Mouse (Mus musculus) lung, embryonic 14.5 days (tissue): ENCODE results near the gene Pomgnt1. TPM values are rescaled to one million over a fixed set of nuclear protein-coding genes. Genes with fewer than 3 reads are reported as not detected.
A peak's percentile ranks its signal among the peaks of the same experiment; 100 is the strongest.

Experiments used
- ATAC-seq: fragments of 200-750 bp; cut with Nextera tagmentation; 2 replicates; pipeline ENCODE4 v1.8.0; 2017; ENCODE audit warnings: mild to moderate bottlenecking, moderate TSS enrichment, moderate library complexity; ENCODE audit not compliant: insufficient read depth
- DNase-seq: peaks from one replicate; pipeline ENCODE4 v3.0.0-alpha.2; 2015
- H3K27ac ChIP-seq: fragments of 300-500 bp; sonication (generic); 2 replicates; pipeline ENCODE4 v1.5.1; 2014; ENCODE audit warnings: low read depth, mild to moderate bottlenecking, moderate library complexity
- H3K27me3 ChIP-seq: fragments of 300-500 bp; sonication (generic); 2 replicates; pipeline ENCODE4 v1.6.1; 2014; ENCODE audit warnings: low read length, control low read depth; ENCODE audit not compliant: insufficient read depth
- H3K36me3 ChIP-seq: fragments of 300-500 bp; sonication (generic); 2 replicates; pipeline ENCODE4 v1.6.1; 2014; ENCODE audit warnings: control low read depth; ENCODE audit not compliant: insufficient read depth
- H3K4me1 ChIP-seq: fragments of 300-500 bp; sonication (generic); 2 replicates; pipeline ENCODE4 v1.6.1; 2014; ENCODE audit warnings: antibody characterized with exemption, control low read depth; ENCODE audit not compliant: insufficient read depth
- H3K4me2 ChIP-seq: fragments of 300-500 bp; sonication (generic); 2 replicates; pipeline ENCODE4 v1.6.1; 2014; ENCODE audit warnings: mild to moderate bottlenecking
- H3K4me3 ChIP-seq: fragments of 300-500 bp; sonication (generic); 2 replicates; pipeline ENCODE4 v1.5.1; 2014; ENCODE audit warnings: low read depth, low read length
- H3K9ac ChIP-seq: fragments of 300-500 bp; sonication (generic); 2 replicates; pipeline ENCODE4 v1.6.1; 2014
- H3K9me3 ChIP-seq: fragments of 300-500 bp; sonication (generic); 2 replicates; pipeline ENCODE4 v1.6.1; 2016; ENCODE audit warnings: low read depth, low read length, control low read depth
- CTCF ChIP-seq: IDR thresholded peaks from 2 replicates; pipeline ENCODE4 v1.5.1; 2016; ENCODE audit warnings: antibody characterized with exemption, low read depth
- WGBS: fragments of 180-500 bp; shearing (Covaris S2); extraction: QIAGEN DNeasy Blood & Tissue Kit; methylation state at CpG from one replicate; pipeline ENCODE4 v1.1.7; 2014; 5-methylcytosine and 5-hydroxymethylcytosine counted together
- polyA plus RNA-seq: library from polyadenylated mRNA; unstranded; fragments of >200 nt; fragmentation: Nextera tagmentation; extraction: Ambion mirVana; gene quantifications from 2 replicates; pipeline ENCODE4 v1.2.1, GENCODE M21; 2014

Gene Pomgnt1
- polyA plus RNA-seq, 1 experiment from 2014 or later, result 66.5 TPM

DNA sequence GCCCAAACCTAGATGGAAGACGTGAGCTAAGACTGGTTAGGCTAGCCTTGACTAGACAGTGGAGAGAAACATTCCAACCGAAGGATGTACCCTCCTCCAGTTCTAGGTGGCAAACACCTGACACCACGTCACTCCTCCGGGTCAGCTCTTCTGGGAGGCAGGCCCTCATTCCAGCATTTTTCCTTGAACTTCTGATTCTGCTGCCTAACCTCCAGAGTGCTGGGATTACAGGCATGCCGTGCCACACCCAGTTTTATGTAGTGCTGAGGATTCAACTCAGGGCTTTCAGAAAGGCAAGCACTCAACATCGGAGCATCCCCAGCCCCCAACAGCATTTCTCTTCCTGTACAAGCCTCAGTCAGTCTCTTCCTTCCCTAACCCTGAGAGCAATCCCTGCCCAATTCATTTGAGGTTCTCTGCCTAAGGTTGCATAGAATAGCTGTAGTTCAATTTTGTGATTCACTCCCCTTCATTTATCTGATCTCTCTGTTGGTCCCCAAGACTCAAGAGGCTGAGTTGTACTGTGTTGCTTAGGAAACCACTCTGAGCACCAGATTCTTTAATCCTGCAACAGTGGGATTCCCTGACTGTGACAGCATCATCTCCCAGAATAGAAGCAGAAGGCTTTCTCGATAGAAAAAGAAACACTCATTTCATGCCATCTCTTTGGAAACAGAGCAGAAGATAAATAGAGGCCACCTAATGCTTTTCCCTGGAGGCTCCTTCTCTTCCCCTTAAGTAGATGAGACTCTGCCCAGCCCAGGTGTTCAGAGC, 17.3 kb downstream of the Pomgnt1 start:
- Histone ChIP-seq H3K4me3 (no peak overlapping the region), H3K9me3 (no peaks in the 10 kb centered on the region), H3K27me3 (peaks cover 7% of the 10 kb centered on the region; the same call in 1 of the 2 replicates), H3K4me1 (peaks cover 5% of the 10 kb centered on the region; the same call in 1 of the 2 replicates), H3K27ac (no peak overlapping the region), H3K4me2 (no peak overlapping the region), H3K9ac (no peak overlapping the region), H3K36me3 (no peaks in the 10 kb centered on the region)
- DNase-seq (no peak), ATAC-seq (no peak)
- 74% methylated on average over 7 of the region's 7 CpGs for WGBS
- TF ChIP-seq CTCF, result no peak

DNA sequence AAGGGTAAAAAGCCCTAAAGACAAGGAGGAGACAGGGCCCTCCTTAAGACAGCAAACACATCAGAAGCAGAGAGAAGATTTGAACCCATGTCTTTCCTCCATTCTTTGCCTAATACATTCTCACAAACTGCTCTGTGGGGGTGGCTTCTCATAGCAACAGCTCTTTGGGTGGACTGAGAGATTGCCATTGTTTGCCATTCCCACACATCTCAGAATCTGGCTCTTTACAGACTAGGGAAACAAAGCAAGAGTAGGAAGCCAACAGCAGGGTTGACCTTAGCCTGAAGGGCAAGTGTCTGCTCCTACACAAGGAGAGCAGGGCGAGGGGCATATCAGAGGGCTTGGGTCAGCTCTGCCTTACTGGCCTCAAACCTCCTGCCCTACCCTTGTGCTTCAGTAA, 18.1 kb downstream of the Pomgnt1 start:
- Histone ChIP-seq H3K27ac (no peak overlapping the region), H3K9ac (no peak overlapping the region), H3K27me3 (peaks cover 7% of the 10 kb centered on the region; the same call in 1 of the 2 replicates), H3K36me3 (no peaks in the 10 kb centered on the region), H3K4me1 (peaks cover 5% of the 10 kb centered on the region; the same call in 1 of the 2 replicates), H3K4me2 (no peak overlapping the region), H3K9me3 (no peaks in the 10 kb centered on the region), H3K4me3 (no peak overlapping the region)
- WGBS, result 68% methylated on average over 1 of the region's 1 CpGs
- ATAC-seq (no peak), DNase-seq (no peak)
- no peak for TF ChIP-seq CTCF

DNA sequence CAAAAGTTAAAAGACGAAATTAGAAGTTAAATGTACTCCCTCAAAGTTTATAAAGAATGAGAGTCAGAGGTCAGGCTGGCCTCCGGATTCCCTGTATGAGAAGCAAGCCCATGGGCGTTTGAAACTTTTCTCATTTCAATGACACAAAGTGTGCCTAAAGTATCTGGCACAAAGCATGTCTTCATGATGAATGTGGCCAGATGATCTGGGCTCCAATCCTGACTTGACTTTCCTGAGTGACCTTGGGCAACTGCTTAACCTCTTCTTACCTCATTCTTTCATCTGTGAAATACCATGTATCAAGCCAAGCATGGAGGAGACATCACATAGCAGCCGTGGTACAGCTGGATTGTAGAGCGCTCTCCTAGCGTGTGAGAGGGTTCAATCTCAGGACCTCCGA, 18.6 kb downstream of the Pomgnt1 start:
- H3K9ac ChIP-seq, result no peak overlapping the region
- no peaks in the 10 kb centered on the region for H3K9me3 ChIP-seq
- H3K4me3 ChIP-seq, result no peak overlapping the region
- no peak for ATAC-seq
- DNase-seq, result no peak
- no peak overlapping the region for H3K4me2 ChIP-seq
- no peaks in the 10 kb centered on the region for H3K36me3 ChIP-seq
- no peak for TF ChIP-seq CTCF
- H3K27ac ChIP-seq, result no peak overlapping the region
- whole genome bisulfite sequencing, result 77% methylated on average over 7 of the region's 7 CpGs
- peaks cover 5% of the 10 kb centered on the region; the same call in 1 of the 2 replicates for H3K4me1 ChIP-seq
- H3K27me3 ChIP-seq, result peaks cover 7% of the 10 kb centered on the region; the same call in 1 of the 2 replicates

GRCm38 (mm10) chr4:116143317-116143811, 19.7 kb downstream of the Pomgnt1 start:
- ATAC-seq (peak; percentile 25; the same call in 1 of the 2 replicates), DNase-seq (no peak)
- peaks cover 7% of the 10 kb centered on the region; the same call in 1 of the 2 replicates for H3K27me3 ChIP-seq
- no peaks in the 10 kb centered on the region for H3K36me3 ChIP-seq
- H3K4me3 ChIP-seq, result peak overlapping the region; percentile 54
- no peak overlapping the region for H3K27ac ChIP-seq
- H3K9ac ChIP-seq, result peak overlapping the region; percentile 16; the same call in 1 of the 2 replicates
- 4% methylated on average over 7 of the region's 7 CpGs for WGBS
- TF ChIP-seq CTCF, result no peak
- H3K4me1 ChIP-seq, result peaks cover 5% of the 10 kb centered on the region; the same call in 1 of the 2 replicates
- no peaks in the 10 kb centered on the region for H3K9me3 ChIP-seq
- peak overlapping the region; percentile 95 for H3K4me2 ChIP-seq

- Histone ChIP-seq H3K36me3 (no peaks in the 10 kb centered on the region), H3K27ac (no peak overlapping the region), H3K4me2 (peak overlapping the region; percentile 95), H3K4me1 (peaks cover 5% of the 10 kb centered on the region; the same call in 1 of the 2 replicates), H3K9me3 (no peaks in the 10 kb centered on the region), H3K9ac (peak overlapping the region; percentile 57), H3K27me3 (peaks cover 7% of the 10 kb centered on the region; the same call in 1 of the 2 replicates), H3K4me3 (peak overlapping the region; percentile 54)
- TF ChIP-seq CTCF, result no peak
- ATAC-seq (peak; percentile 83), DNase-seq (peak; percentile 78)
- under 1% methylated on average over 47 of the region's 47 CpGs for WGBS
These were observed 20.5 kb downstream of the Pomgnt1 start for GRCm38 (mm10) chr4:116143891-116144717.

DNA sequence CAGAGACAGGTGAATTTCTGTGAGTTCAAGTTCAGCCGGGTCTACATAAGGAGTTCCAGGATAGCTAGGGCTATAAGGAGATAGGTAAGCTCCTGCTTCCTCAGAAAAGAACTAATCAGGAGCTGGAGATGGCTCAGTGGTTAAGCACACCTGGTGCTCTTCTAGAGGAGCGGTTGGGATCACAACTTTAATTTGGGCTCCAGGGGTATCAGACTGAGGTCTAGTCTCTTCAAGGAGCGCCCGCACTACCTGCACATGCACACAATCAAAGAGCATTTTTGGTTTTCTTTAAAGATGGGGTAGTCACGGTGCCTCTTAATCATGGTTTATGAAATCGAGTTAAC, 26.1 kb downstream of the Pomgnt1 start:
- no peak for TF ChIP-seq CTCF

More for the DNA sequence above, 26.1 kb downstream of the Pomgnt1 start:
- Histone ChIP-seq H3K9ac (peak overlapping the region; percentile 95), H3K27ac (peak overlapping the region; percentile 88), H3K4me1 (no peaks in the 10 kb centered on the region), H3K4me2 (peak overlapping the region; percentile 88), H3K4me3 (peak overlapping the region; percentile 80), H3K9me3 (no peaks in the 10 kb centered on the region), H3K36me3 (peaks cover 30% of the 10 kb centered on the region), H3K27me3 (no peaks in the 10 kb centered on the region)
- ATAC-seq (peak; percentile 7), DNase-seq (no peak)
- 26% methylated on average over 6 of the region's 6 CpGs for WGBS
